Mouse (Mus musculus) gastrocnemius, adult 18-20 months (tissue): ENCODE measurements around the gene Sqor. TPM values are rescaled to one million over a fixed set of nuclear protein-coding genes. Genes with fewer than 3 reads are reported as not detected.
A peak's percentile ranks its signal among the peaks of the same experiment; 100 is the strongest.

Source experiments
- DNase-seq: peaks from one replicate; pipeline ENCODE4 v3.0.0; 2021; ENCODE audit warnings: low spot score
- long read RNA-seq, 2 experiments: library from polyadenylated mRNA; stranded (forward); transcript quantifications; one replicate each; pipeline ENCODE4 v2.0.0; 2021
- total RNA-seq, 2 experiments: library from RNA; stranded (reverse); gene quantifications; 2 replicates each; pipeline ENCODE4 v1.2.3; 2021

Sqor gene
- total RNA-seq = 10 to 100 TPM; 39.0 to 42.2 TPM
- long read RNA-seq, experiment 1, transcript Sqor-201 (10 exons, 1,804 nt) = major isoform, 41 of 53 reads
- long read RNA-seq, experiment 1, partial matches to known transcripts = 9 of 53 reads
- long read RNA-seq, experiment 1, other reads (novel, unspliced or antisense) = 3 of 53 reads
- long read RNA-seq, experiment 2, transcript Sqor-201 (10 exons, 1,804 nt) = major isoform, 43 of 57 reads
- long read RNA-seq, experiment 2, partial matches to known transcripts = 8 of 57 reads
- long read RNA-seq, experiment 2, other reads (novel, unspliced or antisense) = 6 of 57 reads

DNA sequence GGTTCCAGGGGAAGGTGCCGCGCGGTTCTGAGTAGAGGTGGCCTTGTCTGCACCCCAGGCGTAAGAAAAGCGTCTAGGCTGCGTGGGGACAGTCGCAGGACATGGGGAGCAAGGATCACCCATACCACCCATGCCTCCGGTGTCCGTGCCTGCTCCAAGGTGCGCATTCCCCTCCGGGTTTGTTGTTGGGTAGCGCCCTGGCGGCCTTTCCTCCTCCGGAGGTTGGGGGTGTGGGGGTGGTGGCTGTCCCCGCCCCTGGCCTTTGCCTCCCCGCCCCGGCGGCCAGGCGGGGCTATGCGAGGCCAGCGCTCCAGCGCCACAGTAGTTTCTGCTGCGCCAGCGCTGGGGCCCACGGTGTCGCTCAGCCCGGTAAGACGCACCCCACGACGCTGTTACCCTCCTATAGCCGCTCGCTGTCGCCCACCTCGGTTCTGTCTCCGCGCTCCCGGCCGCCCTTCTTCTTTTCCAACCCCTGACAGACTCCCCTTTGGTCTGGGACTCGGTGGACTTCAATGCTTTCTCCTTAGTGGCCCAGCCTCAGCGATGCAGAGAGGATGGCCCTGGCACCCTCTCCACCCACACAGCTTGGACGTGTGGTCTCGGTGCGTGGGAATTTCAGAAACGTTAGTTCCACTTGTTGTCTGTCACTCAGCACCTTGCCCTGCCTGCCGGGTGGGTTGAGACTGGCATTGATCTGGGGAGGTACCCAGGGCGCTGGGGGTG lies at the start of gene Sqor:
Gene Sqor, plus strand, starts transcription at position 167 of the 723 bp plus-strand sequence.
- peak; percentile 74 for DNase-seq

- no peak for DNase-seq
Observed at GRCm38 (mm10) chr2:122716301-122716842, 48.7 kb upstream of the Sqor start.

GRCm38 (mm10) chr2:122719232-122719631 lies 45.8 kb upstream of the Sqor start:
- DNase-seq = no peak

- DNase-seq = no peak
Observed at GRCm38 (mm10) chr2:122720564-122720963, 44.5 kb upstream of the Sqor start.

DNA sequence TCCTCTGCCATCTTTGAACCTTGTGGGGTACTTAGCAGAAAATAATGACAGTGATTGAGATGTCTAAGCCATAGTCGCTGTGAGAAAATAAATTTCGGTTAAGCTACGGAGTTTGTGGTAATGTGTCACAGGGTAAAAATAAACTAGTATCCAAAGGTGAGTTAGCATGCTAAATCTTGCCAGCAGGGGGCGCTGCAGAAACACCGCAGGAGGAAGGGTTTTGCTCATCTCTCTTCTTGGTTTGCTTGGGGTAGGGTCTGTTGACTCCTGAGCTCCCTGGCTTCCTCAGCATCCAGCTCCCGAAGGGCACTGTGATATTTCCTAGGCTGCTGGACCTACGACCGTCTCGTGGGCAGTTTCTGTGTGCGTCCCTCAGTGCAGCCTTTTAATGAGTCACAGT lies 39.4 kb upstream of the Sqor start:
- DNase-seq = peak; percentile 53

DNA sequence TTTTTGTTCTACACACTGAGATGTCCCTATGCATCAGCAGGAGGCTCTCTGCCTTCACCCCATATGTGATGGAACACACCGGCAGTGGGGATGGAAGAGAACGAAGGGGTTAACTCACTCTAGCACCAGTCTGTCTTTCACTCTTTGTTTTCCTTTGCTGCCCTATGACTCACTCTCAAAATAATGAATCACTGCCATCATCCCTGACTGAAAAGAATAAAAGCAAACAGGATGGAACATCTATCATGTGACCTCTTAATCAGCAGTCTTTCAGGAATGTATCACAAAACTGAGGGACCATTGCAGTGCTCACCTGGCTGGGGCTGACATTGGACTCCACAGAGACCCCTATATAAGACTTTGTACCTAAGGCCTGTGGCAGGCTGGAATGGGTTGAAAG lies 33.6 kb upstream of the Sqor start:
- DNase-seq = no peak

DNA sequence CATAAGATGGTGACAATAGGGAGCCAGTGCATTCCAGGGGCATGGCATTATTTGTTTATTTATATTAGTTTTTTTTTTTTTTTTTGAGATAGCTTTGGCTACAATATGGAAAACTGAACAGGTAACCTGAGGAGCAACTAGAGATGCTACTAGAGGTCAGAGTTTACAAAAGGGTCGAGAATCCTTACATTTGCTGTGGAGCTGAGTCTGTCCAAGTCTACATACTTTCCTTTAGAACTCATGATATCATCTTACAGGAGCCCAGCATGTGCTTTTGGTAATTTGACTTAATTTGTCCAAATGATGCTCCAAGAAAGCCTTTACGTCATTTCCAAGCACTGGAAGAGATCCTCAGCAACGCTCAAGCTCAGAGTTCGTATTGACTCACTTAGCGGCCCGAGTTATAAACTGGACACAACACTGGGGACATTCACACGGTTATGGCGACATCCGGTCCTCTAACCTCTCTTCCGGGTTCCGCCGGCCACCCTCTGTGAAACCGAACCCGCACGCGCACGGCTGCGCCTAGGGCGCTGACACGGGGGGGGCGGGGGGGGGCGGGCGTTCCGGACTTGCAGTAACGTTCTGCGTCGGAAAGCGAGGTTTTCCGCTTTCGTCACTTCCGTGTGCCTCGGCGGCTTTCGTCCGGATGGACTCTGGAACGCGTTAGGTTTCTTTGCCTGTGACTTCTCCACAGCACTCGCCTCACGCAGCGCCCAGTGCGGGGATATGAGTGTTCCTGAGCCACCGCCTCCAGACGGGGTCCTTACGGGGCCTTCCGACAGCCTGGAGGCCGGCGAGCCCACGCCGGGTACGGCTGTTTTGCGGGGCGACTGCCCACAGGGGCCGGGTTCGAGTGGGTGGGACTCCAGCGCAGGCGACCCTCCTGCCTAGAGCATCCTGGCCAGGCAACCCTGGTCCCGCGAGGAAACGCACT lies 26.9 kb upstream of the Sqor start, which contains the start of gene Bloc1s6:
Gene Bloc1s6, plus strand, starts transcription at position 610 of the 937 bp plus-strand sequence.
- peak; percentile 92 for DNase-seq

DNA sequence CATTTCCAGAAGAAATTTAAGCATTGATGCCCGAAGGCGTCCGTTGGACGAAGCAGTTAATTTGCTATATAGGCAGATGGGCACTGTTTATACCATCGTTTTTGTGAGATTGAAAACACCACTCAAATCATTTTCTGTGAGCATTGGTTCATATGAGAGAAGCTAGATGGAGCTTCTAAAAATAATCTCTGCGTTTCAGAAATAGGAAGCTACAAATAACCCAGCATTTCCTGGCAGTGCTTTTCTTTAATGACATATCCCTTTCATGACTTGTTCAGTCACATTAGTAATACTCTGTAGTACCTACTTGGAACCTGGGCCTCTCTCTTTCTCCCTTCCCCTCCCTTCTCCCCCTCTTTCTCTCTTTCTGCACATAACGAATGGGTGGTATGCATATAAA lies 26.0 kb upstream of the Sqor start:
- no peak for DNase-seq

DNA sequence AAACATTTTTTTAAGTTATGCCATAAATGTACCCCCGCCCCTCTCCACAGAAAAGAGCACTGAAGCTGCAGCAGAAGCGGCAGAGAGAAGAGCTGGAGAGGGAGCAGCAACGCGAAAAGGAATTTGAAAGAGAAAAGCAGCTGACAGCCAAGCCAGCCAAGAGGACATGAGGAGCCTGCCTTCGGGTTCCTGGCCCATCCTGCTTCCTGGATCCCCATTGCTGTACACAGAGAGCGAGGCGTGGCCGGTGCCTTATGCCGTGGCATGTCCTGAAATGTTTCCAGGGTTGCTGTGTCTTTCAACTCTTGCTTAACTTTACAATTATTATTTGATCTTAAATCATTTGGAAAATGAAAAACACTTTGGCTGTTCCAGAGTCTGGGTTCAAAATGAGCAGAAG lies 18.6 kb upstream of the Sqor start:
- no peak for DNase-seq

- peak; percentile 30 for DNase-seq
Observed at GRCm38 (mm10) chr2:122753739-122754343, 11.2 kb upstream of the Sqor start.

- no peak for DNase-seq
Observed at GRCm38 (mm10) chr2:122759791-122760190, 5.2 kb upstream of the Sqor start.

DNA sequence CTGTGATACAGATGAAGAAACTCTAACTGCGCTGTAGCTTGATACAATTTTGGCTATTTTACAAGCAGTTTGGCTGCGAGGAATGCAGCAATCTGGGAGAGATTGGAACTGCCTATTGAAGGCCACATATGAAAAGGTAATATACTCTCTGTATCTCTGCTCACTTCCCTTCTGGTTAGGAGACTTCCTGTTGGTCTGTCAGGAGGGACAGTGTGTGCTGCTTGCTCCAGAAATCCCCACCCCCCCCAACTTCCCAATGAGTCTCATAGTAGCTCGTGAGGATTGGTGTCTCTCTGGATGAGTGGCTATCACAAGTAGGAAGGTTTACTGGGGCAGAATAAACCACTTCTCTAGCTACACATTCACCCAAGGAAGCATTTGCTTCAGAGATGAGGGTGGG lies 2.0 kb upstream of the Sqor start:
- no peak for DNase-seq

DNA sequence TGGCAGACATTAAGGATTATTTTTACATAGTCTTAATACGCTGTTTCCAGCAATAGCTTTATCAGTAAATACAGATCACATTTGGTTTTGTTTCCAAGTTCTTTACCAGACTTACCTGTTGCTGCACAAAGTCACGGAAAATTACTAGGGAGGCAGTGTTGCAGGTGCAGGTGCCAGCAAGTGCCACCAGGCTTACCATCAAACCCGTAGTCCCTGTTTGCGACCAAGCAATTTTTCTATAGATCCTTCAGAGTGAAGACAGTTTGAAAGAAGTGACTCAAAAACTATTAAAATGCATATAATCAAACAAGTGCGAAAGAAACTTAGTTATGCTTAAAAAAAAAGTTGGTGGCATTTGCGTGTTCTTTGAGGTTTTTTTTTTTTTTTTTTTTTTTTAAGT lies 511 bp upstream of the Sqor start:
- no peak for DNase-seq

DNA sequence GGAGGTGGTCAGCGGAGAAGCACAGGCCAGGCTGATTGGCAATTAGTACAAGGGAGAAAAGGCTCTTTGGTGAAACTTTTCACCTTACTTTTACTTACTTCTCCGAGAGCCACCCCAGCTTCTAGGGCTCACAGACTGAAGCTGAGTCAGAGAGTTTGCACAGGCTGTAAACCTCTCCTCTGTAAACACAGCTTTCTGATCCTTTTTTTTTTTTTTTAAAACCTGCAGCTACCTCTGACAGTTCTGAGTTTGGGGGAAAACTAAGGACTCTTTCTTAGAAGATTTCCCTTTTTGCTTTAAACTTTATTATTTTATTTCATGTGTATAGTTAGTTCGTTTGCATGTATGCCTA lies 733 bp downstream of the Sqor start:
- DNase-seq = no peak

DNA sequence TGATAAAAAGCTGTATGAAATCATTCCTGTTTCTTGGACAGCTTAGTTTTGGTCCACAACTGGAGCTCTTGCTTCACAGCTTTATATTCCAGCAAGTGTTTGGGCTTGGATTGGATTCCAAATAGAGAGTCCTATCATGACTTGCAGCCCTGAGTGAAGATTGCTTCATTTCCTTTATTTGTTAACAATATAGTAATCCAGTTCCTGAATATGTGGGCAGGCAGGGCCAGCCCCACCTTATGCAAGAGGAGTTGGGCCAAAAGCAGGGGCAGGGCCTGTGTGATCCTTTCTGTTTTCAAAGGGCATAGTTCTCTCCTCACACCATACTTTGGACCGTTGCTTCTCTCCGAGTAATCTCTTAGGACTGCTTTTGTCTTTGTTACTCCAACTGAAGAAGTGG lies 6.0 kb downstream of the Sqor start:
- peak; percentile 23 for DNase-seq

DNA sequence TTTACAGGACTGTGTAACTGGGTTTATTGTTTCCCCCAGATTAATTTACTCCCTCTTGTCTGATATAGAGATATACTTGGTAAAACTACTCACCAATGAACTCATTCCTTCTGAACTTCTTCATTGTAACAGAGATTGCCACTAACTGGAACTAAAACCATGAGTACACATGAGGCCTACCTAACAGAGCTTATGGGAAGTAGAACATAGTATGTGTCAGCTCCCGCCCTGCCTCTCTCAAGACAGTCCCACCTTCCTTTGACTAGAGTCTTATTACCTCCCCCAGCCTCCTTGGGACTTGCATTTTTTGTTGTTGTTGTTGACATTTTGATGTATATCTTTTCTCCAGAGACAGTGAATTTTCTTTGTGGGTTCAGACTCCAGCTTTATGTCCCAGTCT lies 7.9 kb downstream of the Sqor start:
- no peak for DNase-seq

- no peak for DNase-seq
Observed at GRCm38 (mm10) chr2:122775491-122775890, 10.5 kb downstream of the Sqor start.

- no peak for DNase-seq
Observed at GRCm38 (mm10) chr2:122776823-122777222, 11.8 kb downstream of the Sqor start.

DNA sequence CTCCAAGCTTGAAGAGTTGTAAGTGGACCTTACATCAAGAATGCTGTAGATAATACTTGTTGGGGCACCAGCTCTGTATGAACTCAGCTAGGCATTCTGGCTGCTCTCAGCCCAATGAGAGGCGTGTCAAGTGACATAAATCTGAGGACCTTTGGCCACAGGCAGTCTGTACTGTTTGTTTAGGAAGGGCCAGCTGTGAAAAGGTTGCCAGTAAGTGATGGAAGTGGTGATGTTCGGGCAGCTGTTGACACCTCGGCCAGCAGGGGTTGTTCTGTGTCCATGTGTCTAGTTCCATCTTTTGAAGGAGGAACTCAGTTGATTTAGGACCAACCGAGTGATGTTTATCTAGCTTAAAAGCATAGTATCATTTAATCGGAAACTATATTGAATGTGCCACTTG lies 14.9 kb downstream of the Sqor start:
- no peak for DNase-seq

DNA sequence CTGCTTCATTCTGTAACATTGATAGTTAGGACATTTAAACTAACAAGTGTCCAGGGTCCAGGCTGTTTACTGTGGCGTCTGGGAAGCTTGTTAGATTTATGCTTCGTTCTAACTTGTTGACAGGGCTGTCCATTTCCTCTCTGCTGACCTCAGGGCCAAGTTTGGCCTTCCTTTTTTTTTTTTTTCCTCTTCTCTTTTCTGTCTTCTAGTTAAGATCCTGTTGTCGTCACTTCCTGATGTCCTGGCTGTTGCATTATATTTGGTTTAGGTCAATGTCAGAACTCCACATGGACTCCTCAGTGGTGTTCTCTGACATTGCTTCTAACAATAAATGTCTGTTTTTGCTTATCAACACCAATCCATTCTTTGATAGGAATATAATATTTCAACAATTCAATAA lies 15.4 kb downstream of the Sqor start:
- DNase-seq = no peak

- no peak for DNase-seq
Observed at GRCm38 (mm10) chr2:122781590-122782356, 16.7 kb downstream of the Sqor start.
